Mouse (Mus musculus): ENCODE data around the gene Vmn2r32.
"Not testable (repeated sequence)": the region's sequence is repeated elsewhere in the genome, so short reads cannot be mapped to it uniquely, and the experiment has no call there.

The Vmn2r32 gene

GRCm38 (mm10) chr7:7479918-7480317, at the start of gene Vmn2r32:
Vmn2r32 (minus strand) TSS chr7:7480018.
- DNase-seq, result not testable (repeated sequence)

Data from kidney, postnatal 36 days (tissue).